Mouse (Mus musculus): ENCODE data around the gene Taf13. TPM values are rescaled to one million over a fixed set of nuclear protein-coding genes. Genes with fewer than 3 reads are reported as not detected.
A peak's percentile ranks its signal among the peaks of the same experiment; 100 is the strongest.
"Not testable (repeated sequence)": the region's sequence is repeated elsewhere in the genome, so short reads cannot be mapped to it uniquely, and the experiment has no call there.

The Taf13 gene
- polyA plus RNA-seq, 2 experiments: 5.1 to 9.2 TPM

DNA sequence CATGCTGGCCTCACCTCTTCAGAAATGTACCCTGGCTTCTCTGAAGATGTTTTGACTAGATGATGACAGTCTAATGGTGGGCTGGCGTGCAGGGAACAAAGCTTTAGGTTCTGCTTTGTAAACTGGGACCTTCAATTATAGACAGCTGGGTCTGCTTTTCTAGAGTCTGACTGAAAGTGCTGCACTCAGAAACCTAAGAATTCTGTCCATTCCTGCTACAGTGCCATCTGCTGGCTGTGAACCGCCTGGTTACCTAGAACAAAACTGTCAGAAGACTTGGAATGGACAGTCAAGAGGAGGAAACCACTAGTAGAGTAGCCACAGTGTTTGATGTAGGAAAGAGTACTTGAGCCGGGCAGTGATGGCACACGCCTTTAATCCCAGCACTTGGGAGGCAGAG lies 8.2 kb upstream of the Taf13 start:
- WGBS (ENCODE audit: insufficient replicate concordance): 0% methylated on average over 4 of the region's 4 CpGs
- H3K36me3 ChIP-seq (replicated peaks; ENCODE audit: control insufficient read depth, insufficient read depth, low read depth): peaks cover 5% of the 10 kb centered on the region
- DNase-seq (ENCODE audit: low read depth in 3 of 3, low spot score in 3 of 3) (peak; percentile 72 to 85 (median 74)), ATAC-seq (ENCODE audit: insufficient read depth) (no peak)
- peak overlapping the region; percentile 72 for H3K9ac ChIP-seq (replicated peaks)
- H3K4me3 ChIP-seq (ENCODE audit: insufficient read depth in 1 of 2, low read depth in 2 of 2, low read length in 2 of 2): peak overlapping the region; percentile 59 to 97
- H3K27me3 ChIP-seq (ENCODE audit: control insufficient read depth, insufficient read depth, low read length): no peaks in the 10 kb centered on the region
- peaks cover 17 to 18% of the 10 kb centered on the region in 2 experiments for H3K4me1 ChIP-seq (replicated peaks; ENCODE audit: control insufficient read depth in 2 of 2, insufficient read depth in 2 of 2, low read length in 1 of 2)
- peak overlapping the region; percentile 99 for H3K4me2 ChIP-seq (ENCODE audit: low read depth)
- H3K9me3 ChIP-seq (ENCODE audit: control insufficient read depth, low read length): no peaks in the 10 kb centered on the region
- H3K27ac ChIP-seq: peak overlapping the region; percentile 96
- no peak for TF ChIP-seq EP300 (IDR thresholded peaks at IDR 0.05; ENCODE audit: low read depth)
- TF ChIP-seq CTCF (IDR thresholded peaks at IDR 0.05; ENCODE audit: low read depth): peak; percentile 85

DNA sequence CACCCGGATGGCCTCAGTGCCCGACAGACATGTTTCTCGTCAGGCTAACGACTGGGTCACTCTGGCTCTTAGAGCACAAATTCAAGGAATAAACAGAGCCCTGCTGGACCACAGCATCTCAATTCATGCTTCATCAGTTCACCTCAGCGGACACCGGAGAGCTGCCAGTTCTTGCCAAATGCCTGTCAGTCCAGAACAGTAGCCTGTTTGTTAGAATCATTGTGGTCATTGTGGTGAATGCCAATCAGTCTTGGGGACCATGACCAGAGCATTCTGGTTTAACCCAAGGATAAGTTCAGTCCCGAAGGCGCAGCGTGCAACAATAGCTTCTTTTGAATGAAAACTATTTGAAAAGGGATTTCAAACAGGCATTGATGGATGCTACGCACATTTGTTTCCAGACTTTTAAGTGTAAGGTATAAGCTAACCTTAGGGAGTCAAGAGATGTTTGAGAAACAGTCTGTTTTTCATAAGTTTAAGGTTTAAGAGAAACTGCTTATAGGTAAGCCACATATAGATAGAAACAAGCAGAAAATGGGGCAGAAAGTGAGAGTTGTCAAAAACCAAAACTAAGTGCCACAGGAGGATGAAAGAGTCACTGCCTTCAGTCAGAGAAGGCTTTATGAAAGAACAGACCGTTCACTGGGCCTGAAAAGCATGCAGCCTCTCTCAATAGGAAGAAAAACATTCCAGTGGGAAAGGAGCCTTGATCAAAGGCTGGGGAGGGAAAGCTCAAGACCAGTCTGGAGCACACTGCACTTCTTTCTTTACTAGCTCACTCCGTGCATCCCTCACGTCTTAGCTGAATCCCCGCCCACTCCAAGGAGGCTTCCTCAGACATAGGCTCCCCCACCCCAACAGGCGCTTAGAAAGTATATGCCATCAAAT lies 3.3 kb upstream of the Taf13 start:
- no peak for TF ChIP-seq CTCF (IDR thresholded peaks at IDR 0.05; ENCODE audit: low read depth)
- no peak for TF ChIP-seq EP300 (IDR thresholded peaks at IDR 0.05; ENCODE audit: low read depth)
- Histone ChIP-seq H3K4me2 (ENCODE audit: low read depth) (no peak overlapping the region), H3K4me1 (replicated peaks; ENCODE audit: control insufficient read depth in 2 of 2, insufficient read depth in 2 of 2, low read length in 1 of 2) (peaks cover 8 to 10% of the 10 kb centered on the region in 2 experiments), H3K27ac (no peak overlapping the region), H3K36me3 (replicated peaks; ENCODE audit: control insufficient read depth, insufficient read depth, low read depth) (no peaks in the 10 kb centered on the region), H3K27me3 (ENCODE audit: control insufficient read depth, insufficient read depth, low read length) (no peaks in the 10 kb centered on the region; the same call in 1 of the 2 replicates), H3K9ac (replicated peaks) (no peak overlapping the region), H3K9me3 (ENCODE audit: control insufficient read depth, low read length) (no peaks in the 10 kb centered on the region), H3K4me3 (ENCODE audit: insufficient read depth in 1 of 2, low read depth in 2 of 2, low read length in 2 of 2) (no peak overlapping the region)
- 54% methylated on average over 15 of the region's 15 CpGs for WGBS (ENCODE audit: insufficient replicate concordance)
- ATAC-seq (ENCODE audit: insufficient read depth) (no peak), DNase-seq (ENCODE audit: low read depth in 3 of 3, low spot score in 3 of 3) (no peak)

DNA sequence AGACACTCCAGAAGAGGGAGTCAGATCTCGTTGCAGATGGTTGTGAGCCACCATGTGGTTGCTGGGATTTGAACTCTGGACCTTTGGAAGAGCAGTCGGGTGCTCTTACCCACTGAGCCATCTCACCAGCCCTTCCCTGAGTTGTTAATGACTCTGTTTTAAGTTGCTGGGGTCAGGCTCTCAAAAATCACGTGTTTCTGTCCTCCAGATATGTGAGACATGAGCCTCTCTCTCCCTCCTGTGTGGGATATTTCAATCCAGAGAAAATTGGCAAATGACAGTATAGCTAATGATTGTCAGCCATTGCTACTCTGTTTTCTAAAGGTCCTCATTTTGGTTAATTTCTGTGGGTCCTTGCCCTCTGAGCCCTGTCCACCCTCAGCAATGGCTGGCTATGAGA lies 1.9 kb upstream of the Taf13 start:
- H3K36me3 ChIP-seq (replicated peaks; ENCODE audit: control insufficient read depth, insufficient read depth, low read depth); H3K9ac ChIP-seq (replicated peaks); DNase-seq (ENCODE audit: low read depth in 3 of 3, low spot score in 3 of 3); H3K27me3 ChIP-seq (ENCODE audit: control insufficient read depth, insufficient read depth, low read length); H3K4me3 ChIP-seq (ENCODE audit: insufficient read depth in 1 of 2, low read depth in 2 of 2, low read length in 2 of 2); H3K27ac ChIP-seq; ATAC-seq (ENCODE audit: insufficient read depth); H3K4me2 ChIP-seq (ENCODE audit: low read depth); H3K9me3 ChIP-seq (ENCODE audit: control insufficient read depth, low read length): not testable (repeated sequence)
- H3K4me1 ChIP-seq (replicated peaks; ENCODE audit: control insufficient read depth in 2 of 2, insufficient read depth in 2 of 2, low read length in 1 of 2): peaks cover 11 to 12% of the 10 kb centered on the region in 2 experiments
- WGBS (ENCODE audit: insufficient replicate concordance): 32% methylated on average over 2 of the region's 3 CpGs

DNA sequence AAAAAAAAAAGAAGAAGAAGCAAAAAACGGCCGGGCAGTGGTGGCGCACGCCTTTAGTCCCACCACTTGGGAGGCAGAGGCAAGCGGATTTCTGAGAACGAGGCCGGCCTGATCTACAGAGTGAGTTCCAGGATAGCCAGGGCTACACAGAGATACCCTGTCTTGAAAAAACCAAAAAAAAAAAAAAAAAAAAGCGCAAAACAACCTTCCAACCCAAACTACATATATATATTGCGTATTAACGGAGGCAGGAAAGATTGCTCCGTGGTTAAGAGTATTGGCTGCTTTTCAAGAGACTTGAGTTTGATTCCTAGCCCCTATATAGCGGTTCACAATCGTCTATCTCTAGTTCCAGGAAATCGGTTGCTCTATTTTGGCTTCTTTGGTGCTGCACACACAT lies 685 bp upstream of the Taf13 start:
- TF ChIP-seq EP300 (IDR thresholded peaks at IDR 0.05; ENCODE audit: low read depth) (no peak), CTCF (IDR thresholded peaks at IDR 0.05; ENCODE audit: low read depth) (no peak)
- Histone ChIP-seq H3K36me3 (replicated peaks; ENCODE audit: control insufficient read depth, insufficient read depth, low read depth) (no peaks in the 10 kb centered on the region), H3K9ac (replicated peaks) (no peak overlapping the region; the same call in 1 of the 2 replicates), H3K27me3 (ENCODE audit: control insufficient read depth, insufficient read depth, low read length) (no peaks in the 10 kb centered on the region; the same call in 1 of the 2 replicates), H3K27ac (no peak overlapping the region), H3K4me2 (ENCODE audit: low read depth) (peak overlapping the region; percentile 99), H3K4me3 (ENCODE audit: insufficient read depth in 1 of 2, low read depth in 2 of 2, low read length in 2 of 2) (peak overlapping the region in 1 of 2 experiments; percentile 95; a peak in 2 of 4 replicates), H3K9me3 (ENCODE audit: control insufficient read depth, low read length) (no peaks in the 10 kb centered on the region), H3K4me1 (replicated peaks; ENCODE audit: control insufficient read depth in 2 of 2, insufficient read depth in 2 of 2, low read length in 1 of 2) (peaks cover 11 to 12% of the 10 kb centered on the region in 2 experiments)
- DNase-seq (ENCODE audit: low read depth in 3 of 3, low spot score in 3 of 3) (no peak), ATAC-seq (ENCODE audit: insufficient read depth) (no peak)
- WGBS (ENCODE audit: insufficient replicate concordance): 74% methylated on average over 14 of the region's 14 CpGs

- H3K4me3 ChIP-seq (ENCODE audit: insufficient read depth in 1 of 2, low read depth in 2 of 2, low read length in 2 of 2): peak overlapping the region; percentile 93 to 95
- H3K4me1 ChIP-seq (replicated peaks; ENCODE audit: control insufficient read depth in 2 of 2, insufficient read depth in 2 of 2, low read length in 1 of 2): peaks cover 11 to 12% of the 10 kb centered on the region in 2 experiments
- no peak for TF ChIP-seq CTCF (IDR thresholded peaks at IDR 0.05; ENCODE audit: low read depth)
- no peak for TF ChIP-seq EP300 (IDR thresholded peaks at IDR 0.05; ENCODE audit: low read depth)
- H3K27ac ChIP-seq: peak overlapping the region; percentile 51
- DNase-seq (ENCODE audit: low read depth in 3 of 3, low spot score in 3 of 3) (no peak), ATAC-seq (ENCODE audit: insufficient read depth) (no peak)
- H3K9ac ChIP-seq (replicated peaks): peak overlapping the region; percentile 93
- H3K27me3 ChIP-seq (ENCODE audit: control insufficient read depth, insufficient read depth, low read length): no peaks in the 10 kb centered on the region; the same call in 1 of the 2 replicates
- no peaks in the 10 kb centered on the region for H3K9me3 ChIP-seq (ENCODE audit: control insufficient read depth, low read length)
- H3K4me2 ChIP-seq (ENCODE audit: low read depth): peak overlapping the region; percentile 99
- 36% methylated on average over 18 of the region's 18 CpGs for WGBS (ENCODE audit: insufficient replicate concordance)
- no peaks in the 10 kb centered on the region for H3K36me3 ChIP-seq (replicated peaks; ENCODE audit: control insufficient read depth, insufficient read depth, low read depth)
Measured at GRCm38 (mm10) chr3:108572309-108573010, 962 bp downstream of the Taf13 start.
